Mouse (Mus musculus) effector memory CD4-positive, alpha-beta T cell, adult 5 months (primary cell): Measurements from ENCODE around the gene Atf5. TPM values are rescaled to one million over a fixed set of nuclear protein-coding genes. Genes with fewer than 3 reads are reported as not detected.

Source experiments
- polyA plus RNA-seq: library from polyadenylated mRNA; unstranded; fragments of 100-300 nt; shearing (Covaris generic); gene quantifications from one replicate; pipeline ENCODE4 v1.2.1, GENCODE M21; 2017

Gene Atf5
- 0.29 TPM for polyA plus RNA-seq

GRCm38 (mm10) chr7:44816470-44817021, at the start of gene Atf5:
Atf5 (minus strand) TSS chr7:44816658.

GRCm38 (mm10) chr7:44857042-44857552, 40.6 kb upstream of the Atf5 start, which contains the start of gene Pnkp:
Pnkp (plus strand) TSS chr7:44857139.

GRCm38 (mm10) chr7:44848561-44849415, 32.3 kb upstream of the Atf5 start, which contains the start of the genes Akt1s1 and Tbc1d17:
Akt1s1 (plus strand) TSS chr7:44848991.
Tbc1d17 (minus strand) TSS chr7:44849079.

GRCm38 (mm10) chr7:44815721-44816469, 563 bp downstream of the Atf5 start, which contains the start of the genes Nup62 and Il4i1:
Nup62 (plus strand) TSS chr7:44816088.
Il4i1 (plus strand) TSS chr7:44816387.

Other genes starting within 250 kb of the Atf5 start
- 0.76 TPM for gene Napsa, start 244.3 kb downstream of the Atf5 start, polyA plus RNA-seq
- 0.36 TPM for gene Kcnc3, start 226.0 kb downstream of the Atf5 start, polyA plus RNA-seq
- gene Myh14, start 145.8 kb downstream of the Atf5 start, polyA plus RNA-seq = not detected
- not detected for gene Izumo2, start 107.9 kb downstream of the Atf5 start, polyA plus RNA-seq
- gene Vrk3, start 68.2 kb downstream of the Atf5 start, polyA plus RNA-seq = 80.0 TPM
- gene Zfp473, start 65.6 kb downstream of the Atf5 start, polyA plus RNA-seq = 0.51 TPM
- 32.1 TPM for gene Nup62, start 570 bp downstream of the Atf5 start, polyA plus RNA-seq
- 0.36 TPM for gene Il4i1, start 271 bp downstream of the Atf5 start, polyA plus RNA-seq
- 20.9 TPM for gene Akt1s1, start 32.3 kb upstream of the Atf5 start, polyA plus RNA-seq
- gene Tbc1d17, start 32.4 kb upstream of the Atf5 start, polyA plus RNA-seq = 79.9 TPM
- 49.2 TPM for gene Pnkp, start 40.5 kb upstream of the Atf5 start, polyA plus RNA-seq
- gene Ptov1, start 53.1 kb upstream of the Atf5 start, polyA plus RNA-seq = 33.5 TPM
- gene Med25, start 76.1 kb upstream of the Atf5 start, polyA plus RNA-seq = 54.0 TPM
- 19.8 TPM for gene Fuz, start 79.4 kb upstream of the Atf5 start, polyA plus RNA-seq
- gene Ap2a1, start 112.8 kb upstream of the Atf5 start, polyA plus RNA-seq = 48.2 TPM
- gene Tsks, start 126.5 kb upstream of the Atf5 start, polyA plus RNA-seq = not detected
- 0.44 TPM for gene Cpt1c, start 158.2 kb upstream of the Atf5 start, polyA plus RNA-seq
- 120 TPM for gene Prmt1, start 169.9 kb upstream of the Atf5 start, polyA plus RNA-seq
- 121 TPM for gene Irf3, start 181.0 kb upstream of the Atf5 start, polyA plus RNA-seq
- gene Bcl2l12, start 182.1 kb upstream of the Atf5 start, polyA plus RNA-seq = 11.6 TPM
- 24.6 TPM for gene Scaf1, start 199.7 kb upstream of the Atf5 start, polyA plus RNA-seq
- 21.5 TPM for gene Rras, start 201.3 kb upstream of the Atf5 start, polyA plus RNA-seq
- gene Prr12, start 236.2 kb upstream of the Atf5 start, polyA plus RNA-seq = 2.0 TPM
- 85.4 TPM for gene Nosip, start 245.8 kb upstream of the Atf5 start, polyA plus RNA-seq
- gene Prrg2, start 246.0 kb upstream of the Atf5 start, polyA plus RNA-seq = 1.2 TPM